Mouse (Mus musculus): ENCODE data around the gene R3hdm4. TPM values are rescaled to one million over a fixed set of nuclear protein-coding genes. Genes with fewer than 3 reads are reported as not detected.

The R3hdm4 gene
- polyA plus RNA-seq, 1 experiment from 2014 or later = 131 TPM

GRCm38 (mm10) chr10:79929967-79930825 lies 9.2 kb upstream of the R3hdm4 start:
- no peak for ATAC-seq (ENCODE audit: low FRiP score)
- no peak overlapping the region; the same call in 1 of the 2 replicates for H3K4me2 ChIP-seq (replicated peaks; ENCODE audit: low read depth, low read length)
- DNase-seq (ENCODE audit: low spot score) = no peak
- peaks cover 4% of the 10 kb centered on the region; the same call in 1 of the 2 replicates for H3K36me3 ChIP-seq (ENCODE audit: control insufficient read depth, insufficient read depth, low read length)
- WGBS = 90% methylated on average over 18 of the region's 18 CpGs
- 0 out of 2 replicates have a peak overlapping the region, but pooled peaks have one; percentile 19 for H3K9ac ChIP-seq (ENCODE audit: low read depth, low read length)
- H3K4me3 ChIP-seq (ENCODE audit: low read depth, low read length) = no peak overlapping the region
- H3K4me1 ChIP-seq (replicated peaks; ENCODE audit: control insufficient read depth, insufficient read depth, low read length) = peaks cover 27% of the 10 kb centered on the region
- peaks cover 3% of the 10 kb centered on the region for H3K27me3 ChIP-seq (ENCODE audit: control insufficient read depth, insufficient read depth, low read length)
- H3K27ac ChIP-seq (ENCODE audit: low read depth, low read length) = peak overlapping the region; percentile 42; the same call in 1 of the 2 replicates
- no peaks in the 10 kb centered on the region for H3K9me3 ChIP-seq (ENCODE audit: control insufficient read depth, low read length)

GRCm38 (mm10) chr10:79928907-79929701 lies 8.1 kb upstream of the R3hdm4 start:
- peak overlapping the region; percentile 82 for H3K4me3 ChIP-seq (ENCODE audit: low read depth, low read length)
- H3K27ac ChIP-seq (ENCODE audit: low read depth, low read length) = peak overlapping the region; percentile 89
- H3K27me3 ChIP-seq (ENCODE audit: control insufficient read depth, insufficient read depth, low read length) = peaks cover 5% of the 10 kb centered on the region
- peak overlapping the region; percentile 83 for H3K9ac ChIP-seq (ENCODE audit: low read depth, low read length)
- H3K36me3 ChIP-seq (ENCODE audit: control insufficient read depth, insufficient read depth, low read length) = peaks cover 4% of the 10 kb centered on the region; the same call in 1 of the 2 replicates
- DNase-seq (ENCODE audit: low spot score) (peak; percentile 48), ATAC-seq (ENCODE audit: low FRiP score) (no peak)
- WGBS = 20% methylated on average over 6 of the region's 9 CpGs
- peaks cover 27% of the 10 kb centered on the region for H3K4me1 ChIP-seq (replicated peaks; ENCODE audit: control insufficient read depth, insufficient read depth, low read length)
- H3K9me3 ChIP-seq (ENCODE audit: control insufficient read depth, low read length) = no peaks in the 10 kb centered on the region
- peak overlapping the region; percentile 94 for H3K4me2 ChIP-seq (replicated peaks; ENCODE audit: low read depth, low read length)

GRCm38 (mm10) chr10:79928030-79928694 lies 7.2 kb upstream of the R3hdm4 start:
- peak overlapping the region; percentile 89 for H3K27ac ChIP-seq (ENCODE audit: low read depth, low read length)
- ATAC-seq (ENCODE audit: low FRiP score) = no peak
- H3K36me3 ChIP-seq (ENCODE audit: control insufficient read depth, insufficient read depth, low read length) = peaks cover under 1% of the 10 kb centered on the region; the same call in 1 of the 2 replicates
- DNase-seq (ENCODE audit: low spot score) = no peak
- H3K9ac ChIP-seq (ENCODE audit: low read depth, low read length) = peak overlapping the region; percentile 83
- H3K4me2 ChIP-seq (replicated peaks; ENCODE audit: low read depth, low read length) = peak overlapping the region; percentile 94
- WGBS = under 1% methylated on average over 21 of the region's 29 CpGs
- peaks cover 25% of the 10 kb centered on the region for H3K4me1 ChIP-seq (replicated peaks; ENCODE audit: control insufficient read depth, insufficient read depth, low read length)
- no peaks in the 10 kb centered on the region for H3K9me3 ChIP-seq (ENCODE audit: control insufficient read depth, low read length)
- peak overlapping the region; percentile 82 for H3K4me3 ChIP-seq (ENCODE audit: low read depth, low read length)
- H3K27me3 ChIP-seq (ENCODE audit: control insufficient read depth, insufficient read depth, low read length) = peaks cover 12% of the 10 kb centered on the region

GRCm38 (mm10) chr10:79927324-79928029 lies 6.5 kb upstream of the R3hdm4 start:
- H3K9ac ChIP-seq (ENCODE audit: low read depth, low read length) = peak overlapping the region; percentile 83
- H3K27me3 ChIP-seq (ENCODE audit: control insufficient read depth, insufficient read depth, low read length) = peaks cover 18% of the 10 kb centered on the region
- peak overlapping the region; percentile 89 for H3K27ac ChIP-seq (ENCODE audit: low read depth, low read length)
- no peaks in the 10 kb centered on the region for H3K9me3 ChIP-seq (ENCODE audit: control insufficient read depth, low read length)
- no peaks in the 10 kb centered on the region for H3K36me3 ChIP-seq (ENCODE audit: control insufficient read depth, insufficient read depth, low read length)
- peak overlapping the region; percentile 82 for H3K4me3 ChIP-seq (ENCODE audit: low read depth, low read length)
- H3K4me1 ChIP-seq (replicated peaks; ENCODE audit: control insufficient read depth, insufficient read depth, low read length) = peaks cover 22% of the 10 kb centered on the region
- peak overlapping the region; percentile 94 for H3K4me2 ChIP-seq (replicated peaks; ENCODE audit: low read depth, low read length)
- peak; percentile 63 for ATAC-seq (ENCODE audit: low FRiP score)
- under 1% methylated on average over 54 of the region's 54 CpGs for WGBS
- DNase-seq (ENCODE audit: low spot score) = peak; percentile 77

GRCm38 (mm10) chr10:79926491-79927323 lies 5.7 kb upstream of the R3hdm4 start, which contains the start of gene Arid3a:
Arid3a (plus strand) TSS chr10:79927043.
- Histone ChIP-seq H3K4me3 (ENCODE audit: low read depth, low read length) (peak within 1 kb of the TSS; percentile 82), H3K4me2 (replicated peaks; ENCODE audit: low read depth, low read length) (peak within 1 kb of the TSS; percentile 94), H3K9ac (ENCODE audit: low read depth, low read length) (peak within 1 kb of the TSS; percentile 83), H3K9me3 (ENCODE audit: control insufficient read depth, low read length) (no peaks in the 10 kb centered on the region), H3K27ac (ENCODE audit: low read depth, low read length) (peak within 1 kb of the TSS; percentile 89), H3K36me3 (ENCODE audit: control insufficient read depth, insufficient read depth, low read length) (no peaks in the 10 kb centered on the region), H3K4me1 (replicated peaks; ENCODE audit: control insufficient read depth, insufficient read depth, low read length) (peaks cover 18% of the 10 kb centered on the region), H3K27me3 (ENCODE audit: control insufficient read depth, insufficient read depth, low read length) (peaks cover 26% of the 10 kb centered on the region)
- DNase-seq (ENCODE audit: low spot score) (peak; percentile 95), ATAC-seq (ENCODE audit: low FRiP score) (peak; percentile 77)
- WGBS = under 1% methylated on average over 63 of the region's 63 CpGs

GRCm38 (mm10) chr10:79925785-79926490 lies 4.9 kb upstream of the R3hdm4 start:
- ATAC-seq (ENCODE audit: low FRiP score) (no peak; the same call in 1 of the 2 replicates), DNase-seq (ENCODE audit: low spot score) (peak; percentile 24)
- peak overlapping the region; percentile 59 for H3K9ac ChIP-seq (ENCODE audit: low read depth, low read length)
- no peaks in the 10 kb centered on the region for H3K9me3 ChIP-seq (ENCODE audit: control insufficient read depth, low read length)
- peak overlapping the region; percentile 82 for H3K4me3 ChIP-seq (ENCODE audit: low read depth, low read length)
- peak overlapping the region; percentile 94 for H3K4me2 ChIP-seq (replicated peaks; ENCODE audit: low read depth, low read length)
- peaks cover 34% of the 10 kb centered on the region for H3K27me3 ChIP-seq (ENCODE audit: control insufficient read depth, insufficient read depth, low read length)
- 13% methylated on average over 15 of the region's 15 CpGs for WGBS
- H3K27ac ChIP-seq (ENCODE audit: low read depth, low read length) = peak overlapping the region; percentile 55; the same call in 1 of the 2 replicates
- H3K4me1 ChIP-seq (replicated peaks; ENCODE audit: control insufficient read depth, insufficient read depth, low read length) = peaks cover 24% of the 10 kb centered on the region
- no peaks in the 10 kb centered on the region for H3K36me3 ChIP-seq (ENCODE audit: control insufficient read depth, insufficient read depth, low read length)
